Mouse (Mus musculus) liver, embryonic 16.5 days (tissue): ENCODE measurements around the gene Tnks1bp1. TPM values are rescaled to one million over a fixed set of nuclear protein-coding genes. Genes with fewer than 3 reads are reported as not detected.

ENCODE experiments used
- ATAC-seq: fragments of 200-750 bp; cut with Nextera tagmentation; 2 replicates; pipeline ENCODE4 v1.8.0; 2017; ENCODE audit warnings: low read depth, mild to moderate bottlenecking, moderate number of reproducible peaks, moderate library complexity
- H3K27ac ChIP-seq: fragments of 300-500 bp; sonication (generic); 2 replicates; pipeline ENCODE4 v1.5.1; 2014; ENCODE audit warnings: mild to moderate bottlenecking, low read length
- H3K27me3 ChIP-seq: fragments of 300-500 bp; sonication (generic); 2 replicates; pipeline ENCODE4 v1.6.1; 2014; ENCODE audit warnings: low read depth, low read length, mixed read lengths; ENCODE audit not compliant: control insufficient read depth, insufficient read depth
- H3K36me3 ChIP-seq: fragments of 300-500 bp; sonication (generic); 2 replicates; pipeline ENCODE4 v1.6.1; 2014; ENCODE audit warnings: mild to moderate bottlenecking; ENCODE audit not compliant: control insufficient read depth, insufficient read depth
- H3K4me1 ChIP-seq: fragments of 300-500 bp; sonication (generic); 2 replicates; pipeline ENCODE4 v1.6.1; 2014; ENCODE audit warnings: low read depth, low read length, mixed read lengths; ENCODE audit not compliant: control insufficient read depth
- H3K4me2 ChIP-seq: fragments of 300-500 bp; sonication (generic); 2 replicates; pipeline ENCODE4 v1.6.1; 2014; ENCODE audit warnings: low read depth, low read length, mixed read lengths
- H3K4me3 ChIP-seq: fragments of 300-500 bp; sonication (generic); 2 replicates; pipeline ENCODE4 v1.5.1; 2014; ENCODE audit warnings: low read depth, mild to moderate bottlenecking, low read length
- H3K9ac ChIP-seq: fragments of 300-500 bp; sonication (generic); 2 replicates; pipeline ENCODE4 v1.6.1; 2014; ENCODE audit warnings: low read depth, low read length
- H3K9me3 ChIP-seq: fragments of 300-500 bp; sonication (generic); replicated peaks from 2 replicates; pipeline ENCODE4 v1.6.1; 2016; ENCODE audit warnings: low read length; ENCODE audit not compliant: control insufficient read depth
- WGBS: fragments of 180-500 bp; shearing (Covaris S2); extraction: QIAGEN DNeasy Blood & Tissue Kit; methylation state at CpG from one replicate; pipeline ENCODE4 v1.1.7; 2014; ENCODE audit not compliant: insufficient replicate concordance; 5-methylcytosine and 5-hydroxymethylcytosine counted together
- polyA plus RNA-seq: library from polyadenylated mRNA; unstranded; fragments of >200 nt; fragmentation: Nextera tagmentation; extraction: Ambion mirVana; gene quantifications from 2 replicates; pipeline ENCODE4 v1.2.1, GENCODE M21; 2015

The Tnks1bp1 gene
- polyA plus RNA-seq, 1 experiment from 2014 or later, result 6.4 TPM

DNA sequence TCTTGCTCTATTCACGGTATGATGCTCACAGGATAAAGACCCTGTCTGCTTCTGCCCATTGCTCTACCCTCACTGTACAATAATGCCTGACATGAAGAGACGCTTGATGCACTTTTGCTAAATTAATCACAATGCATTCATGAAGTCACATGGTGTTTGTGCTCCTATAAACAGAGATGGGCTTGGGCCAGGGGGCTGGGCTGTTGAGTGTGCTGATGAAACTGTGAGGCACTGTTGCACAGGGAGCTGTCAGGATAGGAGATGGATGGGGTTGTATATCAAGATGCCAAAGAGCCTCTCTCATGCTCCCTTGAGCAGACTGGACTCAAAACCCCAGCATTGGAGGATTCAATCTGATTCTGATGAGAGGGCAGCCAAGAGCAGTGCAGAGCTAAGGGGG, 14.7 kb upstream of the Tnks1bp1 start:
- H3K27me3 ChIP-seq, result peaks cover 17% of the 10 kb centered on the region
- ATAC-seq, result no peak
- 52% methylated on average over 2 of the region's 2 CpGs for WGBS

DNA sequence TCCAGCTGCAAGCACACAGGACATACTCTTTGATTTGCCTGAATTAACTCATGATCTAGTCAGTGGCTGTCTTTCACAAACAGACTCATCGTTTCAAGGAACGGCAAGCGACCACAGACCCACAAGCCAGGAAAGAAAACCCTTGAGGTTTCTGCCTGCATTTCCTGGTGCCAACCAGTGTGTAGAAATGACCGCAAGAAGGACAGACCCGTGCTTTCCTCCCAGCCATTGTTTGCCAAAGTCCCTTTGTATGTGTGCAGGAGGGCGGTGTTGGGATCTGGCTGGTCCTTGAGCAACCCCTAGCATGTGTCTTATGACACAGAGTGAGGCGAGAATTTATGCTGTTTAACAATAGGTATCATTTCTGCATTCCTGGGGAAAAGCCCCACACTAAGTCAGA, 13.7 kb upstream of the Tnks1bp1 start:
- Histone ChIP-seq H3K4me3 (no peak overlapping the region), H3K27ac (no peak overlapping the region), H3K27me3 (peaks cover 17% of the 10 kb centered on the region), H3K4me2 (no peak overlapping the region), H3K9me3 (no peaks in the 10 kb centered on the region), H3K36me3 (0 out of 2 replicates have a peak, but pooled peaks cover under 1% of the 10 kb centered on the region), H3K4me1 (peaks cover 15% of the 10 kb centered on the region), H3K9ac (no peak overlapping the region)
- 15% methylated on average over 7 of the region's 7 CpGs for WGBS
- no peak for ATAC-seq

More for the DNA sequence above, 14.7 kb upstream of the Tnks1bp1 start:
- no peaks in the 10 kb centered on the region for H3K9me3 ChIP-seq
- H3K4me2 ChIP-seq, result no peak overlapping the region
- no peak overlapping the region for H3K4me3 ChIP-seq
- no peak overlapping the region for H3K9ac ChIP-seq
- H3K4me1 ChIP-seq, result peaks cover 9% of the 10 kb centered on the region
- no peak overlapping the region for H3K27ac ChIP-seq
- H3K36me3 ChIP-seq, result no peaks in the 10 kb centered on the region

DNA sequence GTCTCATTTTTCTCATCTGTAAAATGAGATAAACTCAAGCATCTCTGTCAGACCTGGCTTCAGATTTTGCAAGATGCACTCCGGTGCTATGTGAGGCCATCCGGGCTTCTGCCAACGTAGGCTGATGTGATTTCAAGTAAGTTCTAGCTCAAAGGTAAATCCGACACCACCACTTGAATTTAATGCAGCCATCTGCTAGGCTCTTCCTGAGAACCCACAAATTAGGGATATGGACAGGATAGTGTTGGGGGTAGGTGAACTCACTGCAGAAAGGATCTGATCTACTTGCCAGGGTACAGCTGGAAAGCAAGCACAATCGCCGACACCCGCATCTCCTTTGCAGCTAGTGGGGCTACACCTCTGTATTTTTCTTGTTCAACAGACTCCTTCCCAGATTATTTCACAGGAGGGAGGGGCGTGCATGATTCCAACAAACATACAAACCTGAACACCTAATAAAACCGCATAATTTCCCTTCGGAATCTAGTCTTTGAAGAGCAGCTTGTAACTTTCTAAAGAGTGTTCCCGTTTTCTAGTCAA, 11.2 kb upstream of the Tnks1bp1 start:
- no peaks in the 10 kb centered on the region for H3K9me3 ChIP-seq
- peak overlapping the region; percentile 86 for H3K4me3 ChIP-seq
- no peak for ATAC-seq
- peaks cover 17% of the 10 kb centered on the region for H3K27me3 ChIP-seq
- H3K4me2 ChIP-seq, result peak overlapping the region; percentile 84
- peak overlapping the region; percentile 94 for H3K9ac ChIP-seq
- no peak overlapping the region for H3K27ac ChIP-seq
- 4% methylated on average over 11 of the region's 11 CpGs for WGBS
- peaks cover 23% of the 10 kb centered on the region for H3K36me3 ChIP-seq
- peaks cover 15% of the 10 kb centered on the region for H3K4me1 ChIP-seq

DNA sequence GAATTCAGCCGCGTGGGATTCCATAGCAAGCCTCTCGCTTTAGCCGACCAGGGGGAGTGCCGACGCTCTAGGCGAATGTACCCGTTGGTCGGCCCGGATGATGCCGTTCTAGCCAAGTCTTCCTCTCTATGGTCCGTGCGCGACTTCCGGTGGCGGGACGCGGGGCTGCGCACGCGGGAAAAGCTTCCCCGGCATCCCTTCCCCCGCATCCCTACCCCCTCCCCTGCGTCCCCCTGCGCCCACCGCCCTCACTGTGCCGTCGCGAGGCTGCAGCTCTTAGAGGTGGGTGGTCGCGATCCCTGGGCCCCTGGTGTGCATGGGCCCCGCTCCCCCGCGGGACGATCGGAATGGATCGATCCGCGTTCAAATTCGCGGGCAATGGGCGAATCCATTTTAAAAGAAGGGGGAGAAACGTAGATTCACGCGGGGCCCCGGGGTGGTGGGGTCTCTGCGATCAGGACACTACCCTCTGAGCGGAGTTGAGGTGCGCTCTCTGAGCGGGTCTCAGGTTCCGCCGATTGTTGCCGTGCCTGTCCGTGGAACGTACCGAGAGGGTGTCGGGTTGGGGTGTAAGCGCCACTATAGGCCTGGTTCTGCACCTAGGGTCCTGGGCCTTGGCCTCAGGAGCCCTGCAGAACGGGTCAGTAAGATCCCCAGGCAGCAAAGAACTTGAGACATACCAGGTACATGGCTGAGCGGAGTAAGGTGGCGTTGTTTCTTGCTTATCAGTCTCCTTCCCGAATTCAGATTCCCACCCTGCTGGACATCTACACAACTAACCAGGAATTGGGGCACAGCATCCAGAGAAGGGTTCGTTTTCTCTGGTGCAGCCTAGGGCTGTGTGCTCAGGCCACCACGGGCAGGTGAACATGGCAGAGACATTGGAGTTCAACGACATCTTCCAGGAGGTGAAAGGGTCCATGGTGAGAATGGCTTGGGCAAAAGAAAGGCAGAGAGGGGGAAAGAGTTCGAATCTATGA, 10.5 kb upstream of the Tnks1bp1 start, which contains the start of the genes Ssrp1 and P2rx3:
Gene Ssrp1, plus strand, starts transcription at position 188 of the 980 bp plus-strand sequence.
Gene P2rx3, minus strand, starts transcription at position 416 of the 980 bp plus-strand sequence.
- peak; percentile 94 for ATAC-seq
- peak within 1 kb of the TSS; percentile 94 for H3K9ac ChIP-seq
- under 1% methylated on average over 66 of the region's 66 CpGs for WGBS
- H3K27ac ChIP-seq, result peak within 1 kb of the TSS; percentile 80
- peaks cover 17% of the 10 kb centered on the region for H3K27me3 ChIP-seq
- peaks cover 30% of the 10 kb centered on the region for H3K36me3 ChIP-seq
- H3K4me1 ChIP-seq, result peaks cover 15% of the 10 kb centered on the region
- peak within 1 kb of the TSS; percentile 84 for H3K4me2 ChIP-seq
- no peaks in the 10 kb centered on the region for H3K9me3 ChIP-seq
- H3K4me3 ChIP-seq, result peak within 1 kb of the TSS; percentile 86

DNA sequence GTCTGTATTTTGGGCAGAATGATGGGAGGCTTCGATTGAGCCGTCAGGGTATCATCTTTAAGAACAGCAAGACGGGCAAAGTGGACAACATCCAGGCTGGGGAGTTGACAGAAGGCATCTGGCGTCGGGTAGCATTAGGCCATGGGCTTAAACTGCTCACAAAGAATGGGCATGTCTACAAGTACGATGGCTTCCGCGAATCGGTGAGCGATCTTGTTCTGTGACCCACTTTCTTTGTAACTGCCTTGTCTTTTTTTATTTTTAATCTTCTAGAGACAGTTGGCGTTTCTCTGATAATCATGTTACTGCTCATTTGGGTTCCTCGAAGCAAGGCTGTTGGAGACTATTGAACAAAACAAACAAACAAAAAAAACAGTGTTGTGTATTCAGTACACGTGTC, 9.5 kb upstream of the Tnks1bp1 start:
- 73% methylated on average over 13 of the region's 13 CpGs for WGBS

DNA sequence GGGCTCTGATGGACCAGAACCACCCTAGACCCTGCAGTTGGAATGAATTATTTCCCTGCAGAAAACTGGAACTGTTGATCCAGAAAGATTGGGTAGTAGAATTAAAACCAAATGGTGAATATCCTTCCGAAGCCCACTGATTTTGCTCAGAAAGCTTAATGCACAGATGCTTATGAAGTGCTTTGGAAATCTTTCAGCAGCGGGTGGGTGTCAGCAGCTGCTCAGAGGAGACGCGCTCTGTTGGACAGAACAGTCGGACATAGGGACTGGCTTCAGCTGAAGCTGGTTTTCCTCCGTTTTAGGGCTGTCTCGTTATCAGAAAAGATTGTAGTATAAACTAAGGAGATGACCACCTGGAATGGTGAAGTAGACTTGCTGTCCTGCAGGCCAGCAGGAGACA, 4.2 kb upstream of the Tnks1bp1 start:
- no peak overlapping the region for H3K4me2 ChIP-seq
- H3K9ac ChIP-seq, result no peak overlapping the region
- no peaks in the 10 kb centered on the region for H3K9me3 ChIP-seq
- no peak overlapping the region for H3K4me3 ChIP-seq
- no peak overlapping the region for H3K27ac ChIP-seq
- WGBS, result 87% methylated on average over 7 of the region's 7 CpGs
- peaks cover 16% of the 10 kb centered on the region for H3K4me1 ChIP-seq
- H3K27me3 ChIP-seq, result peaks cover 6% of the 10 kb centered on the region
- ATAC-seq, result no peak
- H3K36me3 ChIP-seq, result peaks cover 72% of the 10 kb centered on the region

More for the DNA sequence above, 9.5 kb upstream of the Tnks1bp1 start:
- H3K9ac ChIP-seq, result peak overlapping the region; percentile 94
- H3K36me3 ChIP-seq, result peaks cover 40% of the 10 kb centered on the region
- peaks cover 15% of the 10 kb centered on the region for H3K4me1 ChIP-seq
- peaks cover 8% of the 10 kb centered on the region for H3K27me3 ChIP-seq
- ATAC-seq, result no peak
- no peaks in the 10 kb centered on the region for H3K9me3 ChIP-seq
- H3K4me3 ChIP-seq, result peak overlapping the region; percentile 86
- H3K4me2 ChIP-seq, result peak overlapping the region; percentile 84
- H3K27ac ChIP-seq, result peak overlapping the region; percentile 31; the same call in 1 of the 2 replicates

DNA sequence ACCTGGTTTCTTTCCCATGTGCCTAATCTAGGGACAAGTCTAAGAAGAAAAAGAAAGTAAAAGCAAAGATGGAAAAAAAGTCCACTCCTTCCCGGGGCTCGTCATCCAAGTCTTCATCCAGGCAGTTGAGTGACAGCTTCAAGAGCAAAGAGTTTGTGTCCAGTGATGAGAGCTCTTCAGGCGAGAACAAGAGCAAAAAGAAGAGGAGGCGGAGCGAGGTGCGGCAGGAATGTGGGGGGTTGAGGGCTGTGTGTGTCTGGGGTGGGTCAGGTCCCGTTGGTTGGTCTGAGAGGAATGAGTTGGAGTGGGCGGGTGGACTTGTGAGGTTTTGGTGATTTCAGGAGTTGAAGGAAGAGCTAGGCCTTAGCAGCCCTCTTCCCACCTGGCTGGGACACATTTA, 1.6 kb upstream of the Tnks1bp1 start:
- peaks cover 53% of the 10 kb centered on the region for H3K36me3 ChIP-seq
- H3K4me1 ChIP-seq, result peaks cover 21% of the 10 kb centered on the region
- no peak overlapping the region for H3K27ac ChIP-seq
- no peak for ATAC-seq
- H3K9ac ChIP-seq, result no peak overlapping the region
- H3K4me2 ChIP-seq, result no peak overlapping the region
- peaks cover 14% of the 10 kb centered on the region for H3K27me3 ChIP-seq
- H3K4me3 ChIP-seq, result no peak overlapping the region
- H3K9me3 ChIP-seq, result no peaks in the 10 kb centered on the region
- WGBS, result 78% methylated on average over 8 of the region's 8 CpGs

DNA sequence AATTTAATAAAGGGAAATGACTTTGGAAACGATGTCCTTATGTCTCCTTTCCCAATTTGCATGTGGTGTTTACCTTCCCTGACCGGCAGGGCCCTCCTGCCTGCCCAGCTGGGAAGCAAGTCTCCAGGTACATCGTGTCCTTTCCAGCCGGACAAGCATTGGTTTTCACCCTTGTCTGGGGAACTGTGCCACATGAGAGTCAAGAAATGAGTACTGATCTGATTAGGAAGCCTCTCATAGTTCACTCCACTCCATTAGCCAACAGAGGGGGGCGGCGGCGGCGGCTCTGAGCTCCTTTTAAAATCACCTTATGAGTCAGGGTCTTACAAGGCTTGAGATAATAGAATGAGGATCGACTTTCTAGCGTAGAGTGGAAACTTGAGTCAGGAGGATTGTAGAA, 741 bp upstream of the Tnks1bp1 start:
- Histone ChIP-seq H3K9ac (peak overlapping the region; percentile 62), H3K4me3 (peak overlapping the region; percentile 68)

More for the DNA sequence above, 741 bp upstream of the Tnks1bp1 start:
- Histone ChIP-seq H3K27ac (peak overlapping the region; percentile 52), H3K27me3 (peaks cover 14% of the 10 kb centered on the region), H3K36me3 (peaks cover 45% of the 10 kb centered on the region), H3K4me2 (peak overlapping the region; percentile 89), H3K9me3 (no peaks in the 10 kb centered on the region), H3K4me1 (peaks cover 21% of the 10 kb centered on the region)
- ATAC-seq, result no peak
- WGBS, result 65% methylated on average over 10 of the region's 10 CpGs
